Mouse (Mus musculus) adrenal gland, postnatal 10 days (tissue): Measurements from ENCODE around the gene Dhx30. TPM values are rescaled to one million over a fixed set of nuclear protein-coding genes. Genes with fewer than 3 reads are reported as not detected.
"Not testable (repeated sequence)": the region's sequence is repeated elsewhere in the genome, so short reads cannot be mapped to it uniquely, and the experiment has no call there.

Source experiments
- DNase-seq: peaks from one replicate; pipeline ENCODE4 v3.0.0; 2021; ENCODE audit warnings: mixed read lengths
- long read RNA-seq, 2 experiments: library from polyadenylated mRNA; stranded (forward); transcript quantifications; one replicate each; pipeline ENCODE4 v2.0.0; 2021
- total RNA-seq, 2 experiments: library from RNA; stranded (reverse); gene quantifications; 2 replicates each; pipeline ENCODE4 v1.2.3; 2021

Dhx30 gene
- total RNA-seq, result 10 to 100 TPM; 90.2 to 91.3 TPM
- long read RNA-seq, experiment 1, full-length matches to known transcripts, result 25 of 63 reads
- long read RNA-seq, experiment 1, partial matches to known transcripts, result 28 of 63 reads
- long read RNA-seq, experiment 1, other reads (novel, unspliced or antisense), result 10 of 63 reads
- long read RNA-seq, experiment 2, full-length matches to known transcripts, result 29 of 47 reads
- long read RNA-seq, experiment 2, partial matches to known transcripts, result 7 of 47 reads
- long read RNA-seq, experiment 2, other reads (novel, unspliced or antisense), result 11 of 47 reads

DNA sequence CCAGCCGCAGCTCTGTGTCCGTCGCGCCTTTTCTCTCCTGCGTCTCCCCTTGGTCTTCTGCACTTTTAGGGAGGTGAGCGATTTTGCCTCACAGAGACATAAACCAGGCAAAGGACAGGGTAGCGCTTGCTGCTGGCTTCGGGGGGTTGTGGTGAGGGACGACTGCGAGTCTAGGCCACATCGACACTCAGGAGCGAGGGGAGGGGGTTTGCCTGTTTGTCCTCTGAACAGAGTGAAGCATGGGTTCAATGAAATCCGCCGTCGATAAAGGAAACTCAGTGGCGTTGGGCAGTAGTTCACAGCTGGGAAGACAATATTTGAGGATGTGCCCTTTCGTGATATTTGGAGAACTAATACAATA lies at the start of gene Dhx30:
Dhx30 (minus strand) TSS at position 52 of the 361 bp plus-strand sequence.
- no peak for DNase-seq

- peak; percentile 7 for DNase-seq
Observed at GRCm38 (mm10) chr9:110163071-110163470, 45.4 kb upstream of the Dhx30 start.

DNA sequence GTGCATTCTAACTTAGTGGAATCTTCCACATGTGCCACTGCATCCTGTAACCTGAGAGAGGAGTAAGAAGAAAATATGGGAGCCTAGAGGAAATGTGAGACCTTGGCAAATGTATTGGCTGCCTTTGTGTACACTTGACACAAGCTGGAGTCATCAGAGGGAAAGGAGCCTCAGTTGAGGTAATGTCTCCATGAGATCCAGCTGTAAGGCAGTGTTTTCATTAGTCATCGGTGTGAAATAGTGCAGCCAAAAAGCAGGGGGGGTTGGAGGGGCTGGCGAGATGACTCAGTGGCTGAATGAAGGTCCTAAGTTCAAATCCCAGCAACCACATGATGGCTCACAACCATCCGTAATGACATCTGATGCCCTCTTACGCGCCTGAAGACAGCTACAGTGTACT lies 44.8 kb upstream of the Dhx30 start:
- peak; percentile 18 for DNase-seq

DNA sequence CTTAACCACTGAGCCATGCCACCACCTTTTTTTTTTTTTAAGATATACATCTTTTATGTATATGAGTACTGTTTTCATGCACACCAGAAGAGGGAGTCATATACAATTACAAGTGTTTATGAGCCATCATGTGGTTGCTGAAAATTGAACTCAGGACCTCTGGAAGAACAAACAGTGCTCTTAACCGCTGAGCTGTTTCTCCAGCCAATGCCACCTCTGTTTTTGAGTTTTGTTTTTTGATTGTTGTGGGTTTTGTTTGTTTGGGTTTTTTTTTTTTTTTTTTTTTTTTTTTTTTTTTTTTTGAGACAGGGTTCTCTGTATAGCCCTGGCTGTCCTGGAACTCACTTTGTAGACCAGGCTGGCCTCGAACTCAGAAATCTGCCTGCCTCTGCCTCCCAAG lies 42.9 kb upstream of the Dhx30 start:
- not testable (repeated sequence) for DNase-seq

DNA sequence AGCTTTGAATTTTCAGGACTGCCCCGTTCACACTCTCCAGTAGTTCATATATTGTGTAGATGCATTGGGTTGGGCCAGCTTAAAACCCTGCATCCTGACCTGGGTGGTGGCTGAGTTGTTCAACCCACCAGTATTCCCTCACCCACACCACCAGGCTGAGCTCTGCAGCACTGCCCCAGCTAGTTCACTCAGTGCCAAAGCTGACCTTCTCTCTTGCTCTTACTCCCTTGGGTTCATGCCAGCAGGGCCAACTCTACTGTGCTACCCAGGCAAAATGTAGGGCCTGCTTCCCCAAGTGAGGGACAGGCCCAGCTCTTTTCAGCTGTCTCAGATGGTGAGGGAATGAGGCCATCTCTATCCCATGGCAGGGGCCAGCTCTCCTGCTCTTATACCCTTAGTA lies 41.4 kb upstream of the Dhx30 start:
- DNase-seq, result peak; percentile 69

- DNase-seq, result no peak
Observed at GRCm38 (mm10) chr9:110148598-110148997, 31.0 kb upstream of the Dhx30 start.

DNA sequence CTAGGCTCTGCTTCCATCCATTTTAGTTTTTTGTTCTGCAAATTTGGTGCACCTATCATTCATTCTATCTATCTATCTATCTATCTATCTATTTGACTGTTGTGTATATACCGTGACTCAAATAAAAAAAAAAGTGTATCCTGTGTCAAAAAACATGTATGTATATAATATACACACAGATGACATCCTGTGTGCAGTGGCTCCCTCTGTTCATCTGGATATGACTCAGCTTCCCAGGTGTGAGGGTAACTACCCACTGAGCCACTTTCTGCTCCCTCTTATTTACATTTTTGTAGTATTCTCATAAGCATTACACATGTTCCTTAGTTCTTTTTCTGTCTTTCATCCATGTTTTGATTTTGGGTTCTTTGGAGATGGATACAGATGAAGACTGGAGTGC lies 24.5 kb upstream of the Dhx30 start:
- DNase-seq, result no peak

DNA sequence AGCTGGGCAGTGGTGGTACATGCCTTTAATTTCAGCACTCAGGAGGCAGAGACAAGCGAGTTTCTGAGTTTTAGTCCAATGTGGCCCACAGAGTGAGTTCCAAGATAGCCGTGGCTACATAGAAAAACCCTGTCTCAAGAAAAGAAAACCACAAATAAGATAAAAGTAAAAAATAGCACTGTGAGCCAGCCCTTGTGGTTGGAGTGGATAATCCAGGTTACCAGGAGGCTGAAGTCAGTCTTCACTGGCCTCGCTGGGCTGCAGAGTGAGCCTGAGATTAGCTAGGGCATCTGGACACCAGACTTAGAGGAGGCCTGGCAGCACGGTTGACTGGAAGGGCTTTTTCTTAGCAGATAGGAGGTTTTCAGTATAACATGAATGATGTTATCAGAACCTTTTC lies 21.5 kb upstream of the Dhx30 start:
- no peak for DNase-seq

- DNase-seq, result no peak
Observed at GRCm38 (mm10) chr9:110134176-110134575, 16.5 kb upstream of the Dhx30 start.

GRCm38 (mm10) chr9:110132921-110133320 lies 15.3 kb upstream of the Dhx30 start:
- no peak for DNase-seq

DNA sequence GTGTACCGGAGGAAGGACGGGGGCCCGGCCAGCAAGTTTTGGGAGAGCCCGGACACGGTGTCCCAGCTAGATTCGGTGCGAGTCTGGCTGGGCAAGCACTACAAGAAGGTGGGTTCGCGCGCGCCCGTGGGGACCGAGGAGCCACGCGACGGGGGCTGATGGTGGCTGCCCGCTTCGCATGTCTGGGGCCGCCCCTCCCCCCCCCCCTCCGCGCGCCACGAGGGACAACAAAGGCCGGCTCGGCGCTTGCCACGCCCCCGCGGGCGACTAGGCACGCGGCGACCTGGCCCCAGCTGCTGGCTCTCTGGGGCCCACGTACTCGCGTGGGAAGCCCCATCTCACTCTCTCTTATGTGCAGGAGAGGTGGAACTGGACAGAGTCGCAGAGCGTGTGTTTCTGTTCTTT lies 14.6 kb upstream of the Dhx30 start:
- peak; percentile 62 for DNase-seq

DNA sequence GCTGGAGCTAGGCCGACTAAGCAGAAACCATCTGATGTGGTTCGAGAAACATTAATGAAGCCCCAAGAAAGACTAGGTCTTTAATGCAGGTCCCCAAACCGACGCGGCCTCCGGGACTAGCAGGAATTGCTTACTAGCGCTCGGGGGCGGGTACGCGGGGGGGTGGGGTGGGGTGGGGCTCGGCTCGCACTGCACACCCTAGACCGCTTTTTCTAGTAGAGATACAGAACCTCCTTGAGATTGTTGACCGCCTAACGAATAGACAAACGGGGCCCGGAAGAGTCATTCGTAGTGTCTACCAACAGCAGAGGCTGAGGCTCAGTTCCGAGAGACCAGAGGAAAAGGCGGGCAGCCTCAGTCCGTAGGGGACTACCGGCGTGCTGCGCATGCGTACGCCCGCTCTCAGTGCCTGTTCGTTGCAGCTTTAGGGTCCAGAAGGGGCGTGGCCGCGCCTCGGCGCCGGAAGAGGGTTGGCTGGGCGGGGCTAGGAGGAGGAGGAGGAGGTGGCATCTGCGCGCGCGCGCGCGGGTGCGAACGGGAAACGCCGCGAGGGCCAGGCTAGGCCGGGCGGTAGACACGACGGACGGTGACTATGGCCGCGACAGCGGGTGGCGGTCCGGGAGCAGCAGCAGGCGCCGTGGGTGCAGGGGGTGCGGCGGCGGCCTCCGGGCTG lies 14.0 kb upstream of the Dhx30 start:
- DNase-seq, result peak; percentile 100

DNA sequence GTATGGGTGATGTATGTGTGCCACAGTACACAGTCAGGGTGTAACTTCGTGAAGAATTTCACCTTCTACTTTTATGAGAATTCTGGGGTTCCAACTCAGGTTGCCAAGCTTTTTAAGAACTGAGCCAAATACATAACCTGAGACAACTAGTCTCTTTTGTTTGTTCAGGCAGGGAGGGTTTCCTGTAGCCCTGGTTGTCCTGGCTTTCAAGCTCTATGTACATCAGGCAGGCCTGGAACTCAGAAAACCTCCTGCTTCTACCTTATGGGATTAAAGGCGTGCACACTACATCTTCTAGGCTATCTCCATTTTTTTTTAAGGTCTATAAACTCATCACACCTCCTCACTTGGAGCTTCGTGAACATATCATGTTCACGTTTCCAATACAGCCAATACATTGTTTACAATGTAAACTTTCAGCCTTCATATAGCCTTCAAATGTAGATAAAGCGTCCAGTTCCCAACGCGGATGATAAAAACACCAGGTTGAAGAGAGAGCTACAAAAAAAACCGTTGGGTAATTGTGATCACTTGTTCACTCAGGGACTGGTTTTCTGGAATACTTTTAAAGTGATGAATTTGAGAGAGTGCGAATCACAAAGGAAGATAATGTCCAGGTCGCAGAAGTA lies 13.4 kb upstream of the Dhx30 start:
- peak; percentile 6 for DNase-seq

DNA sequence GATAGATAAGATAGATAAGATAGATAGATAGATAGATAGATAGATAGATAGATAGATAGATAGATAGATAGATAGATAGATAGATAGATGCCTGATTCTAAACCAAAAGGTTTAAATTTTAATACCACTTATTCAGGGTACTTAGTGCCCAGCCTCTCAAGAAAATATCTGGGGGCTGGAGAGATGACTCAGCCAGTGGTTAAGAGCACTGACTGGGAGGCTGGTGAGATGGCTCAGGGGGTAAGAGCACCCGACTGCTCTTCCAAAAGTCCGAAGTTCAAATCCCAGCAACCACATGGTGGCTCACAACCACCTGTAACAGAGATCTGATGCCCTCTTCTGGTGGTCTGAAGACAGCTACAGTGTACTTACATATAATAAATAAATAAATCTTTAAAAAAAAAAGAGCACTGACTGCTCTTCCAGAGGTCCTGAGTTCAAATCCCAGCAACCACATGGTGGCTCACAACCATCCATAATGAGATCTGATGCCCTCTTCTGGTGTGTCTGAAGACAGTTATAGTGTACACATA lies 6.4 kb upstream of the Dhx30 start:
- DNase-seq, result not testable (repeated sequence)

DNA sequence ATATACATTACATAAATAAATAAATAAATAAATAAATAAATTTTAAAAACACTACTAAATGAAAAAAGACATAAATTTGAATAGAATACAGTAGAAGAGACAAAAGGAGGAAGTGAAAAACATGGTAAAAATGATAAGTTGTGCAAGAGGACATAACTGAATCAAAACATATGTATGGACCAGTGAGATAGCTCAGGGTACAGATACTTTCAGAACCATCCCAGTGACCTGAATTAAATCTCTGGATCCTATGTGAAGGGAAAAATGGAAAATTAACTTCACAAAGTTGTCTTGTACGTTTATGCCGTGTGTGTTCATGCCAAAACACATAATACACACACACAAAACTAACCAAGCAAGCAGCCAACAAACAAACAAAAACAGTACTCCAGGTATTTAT lies 5.7 kb upstream of the Dhx30 start:
- DNase-seq, result no peak

- no peak for DNase-seq
Observed at GRCm38 (mm10) chr9:110121424-110121823, 3.8 kb upstream of the Dhx30 start.

DNA sequence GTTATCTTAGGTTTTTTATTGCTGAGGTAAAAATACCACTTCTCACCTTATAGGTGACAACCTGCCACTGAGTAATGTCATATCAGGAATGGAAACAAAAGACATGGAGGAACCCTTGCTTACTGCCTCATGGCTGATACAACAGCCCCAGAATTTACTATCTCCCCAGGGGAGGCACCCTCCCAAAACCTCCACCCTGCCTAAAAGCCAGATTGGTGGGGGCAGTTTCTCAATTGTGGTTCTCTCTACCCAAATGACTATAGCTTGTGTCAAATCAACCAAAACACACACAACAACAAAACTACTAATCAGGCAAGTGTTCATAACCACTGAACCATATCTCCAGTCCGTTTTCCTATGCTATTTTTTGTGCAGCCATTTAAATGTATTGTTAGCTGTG lies 619 bp upstream of the Dhx30 start:
- no peak for DNase-seq

GRCm38 (mm10) chr9:110116977-110117778 lies 452 bp downstream of the Dhx30 start, which contains the start of gene Smarcc1:
Gene Smarcc1, plus strand, starts transcription at chr9:110117708.
- DNase-seq, result peak; percentile 91

DNA sequence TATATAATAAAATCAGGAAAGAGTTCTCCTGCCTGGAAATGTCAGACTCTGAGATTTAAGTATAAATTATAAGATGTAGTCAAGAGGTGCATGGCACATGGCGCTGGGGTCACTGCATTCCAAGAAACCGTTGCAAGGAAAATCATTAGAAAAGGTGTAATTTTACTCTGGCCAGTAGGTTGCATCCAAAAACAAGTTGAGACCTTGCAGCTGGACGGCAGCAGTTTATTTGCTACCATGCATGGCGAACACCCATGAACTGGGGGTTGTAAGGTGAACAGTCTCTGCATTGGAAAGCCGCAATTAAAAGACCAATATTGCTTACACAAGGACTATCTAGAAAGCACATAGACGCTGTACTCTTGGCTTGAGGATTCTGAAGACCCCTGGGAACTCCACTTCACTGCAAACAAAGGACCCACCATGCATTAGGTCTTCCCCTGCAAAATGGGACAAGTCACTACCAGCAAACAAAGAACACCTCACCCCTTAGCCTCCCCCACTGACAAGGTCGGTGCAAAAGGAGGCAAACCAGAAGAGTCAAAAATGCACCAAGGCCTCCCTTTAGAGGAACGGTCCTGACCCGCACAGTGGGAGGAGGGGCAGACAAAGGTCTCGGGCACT lies 1.2 kb downstream of the Dhx30 start:
- DNase-seq, result no peak

GRCm38 (mm10) chr9:110100627-110101600 lies 16.7 kb downstream of the Dhx30 start:
- DNase-seq, result peak; percentile 97

- DNase-seq, result no peak
Observed at GRCm38 (mm10) chr9:110097791-110098190, 19.8 kb downstream of the Dhx30 start.
